Mouse (Mus musculus) olfactory bulb, adult 2 months (tissue): ENCODE measurements at regions not wholly inside any gene's neighbourhood (a gene's known extent, or its start where the extent isn't known, plus 50 kb on each side); places are given as distances from the start of the nearest gene placed in this dataset.

Source experiments
- CTCF ChIP-seq: fragments of 200-500 bp; IDR thresholded peaks from 2 replicates; pipeline ENCODE4 v1.5.1; 2012; ENCODE audit warnings: low read depth, mild to moderate bottlenecking, low read length, moderate library complexity; ENCODE audit not compliant: insufficient read depth
- POLR2A ChIP-seq: fragments of 200-500 bp; IDR thresholded peaks from 2 replicates; pipeline ENCODE4 v1.6.1; 2012; ENCODE audit warnings: mild to moderate bottlenecking, low read depth, low read length, moderate library complexity; ENCODE audit not compliant: insufficient read depth

- TF ChIP-seq CTCF (no peak), POLR2A (no peak)
These were observed 107.1 kb upstream of the Lyplal1 start for GRCm38 (mm10) chr1:186224231-186224630.
